Mouse (Mus musculus): ENCODE data around the gene Tekt3. TPM values are rescaled to one million over a fixed set of nuclear protein-coding genes. Genes with fewer than 3 reads are reported as not detected.

Gene Tekt3
- polyA plus RNA-seq, 1 experiment, result not detected

DNA sequence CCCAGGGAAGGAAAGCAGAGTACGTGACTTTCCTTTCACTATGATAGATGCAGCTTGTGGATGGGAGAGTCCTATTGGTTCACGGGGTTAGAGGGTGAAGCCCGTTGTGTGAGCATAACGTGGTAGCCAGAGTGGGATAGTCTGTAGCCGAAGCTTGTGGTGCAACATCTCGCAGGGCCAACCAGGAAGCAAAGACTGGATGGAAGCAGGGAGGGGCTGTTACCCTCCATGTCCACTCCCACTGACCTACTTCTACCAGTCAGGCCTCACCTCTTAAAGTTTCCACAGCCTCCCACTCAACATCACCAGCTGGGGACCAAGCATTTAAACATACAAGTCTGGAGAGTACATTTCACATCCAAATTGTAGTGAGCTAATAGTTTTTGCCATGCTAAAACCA is 31.7 kb upstream of the Tekt3 start:
- no peaks in the 10 kb centered on the region for H3K79me3 ChIP-seq (ENCODE audit: low read depth)
- H3ac ChIP-seq (ENCODE audit: control insufficient read depth, insufficient read length, low read depth), result no peak overlapping the region
- H3K4me3 ChIP-seq (ENCODE audit: insufficient read depth, poor library complexity, severe bottlenecking), result no peak overlapping the region
- H3K36me3 ChIP-seq (ENCODE audit: control insufficient read depth, insufficient read depth), result no peaks in the 10 kb centered on the region
- H3K79me2 ChIP-seq (ENCODE audit: control insufficient read depth, insufficient read depth), result no peaks in the 10 kb centered on the region
- H3K27me3 ChIP-seq (ENCODE audit: control insufficient read depth, insufficient read depth, insufficient read length), result no peaks in the 10 kb centered on the region
- TF ChIP-seq MYOD1 (IDR thresholded peaks at IDR 0.05; ENCODE audit: control insufficient read depth, insufficient read length, low read depth), result no peak
- TF ChIP-seq CEBPB (IDR thresholded peaks at IDR 0.05; ENCODE audit: low read depth), result no peak
- no peak for TF ChIP-seq CTCF (IDR thresholded peaks at IDR 0.05; ENCODE audit: control insufficient read depth, insufficient read depth, insufficient read length)
- no peak for TF ChIP-seq MAX (IDR thresholded peaks at IDR 0.05)
- no peak for TF ChIP-seq USF1 (IDR thresholded peaks at IDR 0.05; ENCODE audit: low read depth)
- TF ChIP-seq MYOG (IDR thresholded peaks at IDR 0.05; ENCODE audit: control insufficient read depth, extremely low read depth, insufficient read length), result no peak

GRCm38 (mm10) chr11:63035420-63036211 is 25.8 kb upstream of the Tekt3 start:
- TF ChIP-seq CTCF (IDR thresholded peaks at IDR 0.05; ENCODE audit: control insufficient read depth, insufficient read depth, insufficient read length), result no peak
- no peak for TF ChIP-seq FOSL1 (IDR thresholded peaks at IDR 0.05; ENCODE audit: insufficient read depth, low read length, poor library complexity, severe bottlenecking)
- no peak for TF ChIP-seq MYOG (IDR thresholded peaks at IDR 0.05; ENCODE audit: control insufficient read depth, extremely low read depth, insufficient read length)
- TF ChIP-seq CEBPB (IDR thresholded peaks at IDR 0.05; ENCODE audit: low read depth), result no peak
- TF ChIP-seq MAX (IDR thresholded peaks at IDR 0.05), result no peak
- TF ChIP-seq USF1 (IDR thresholded peaks at IDR 0.05; ENCODE audit: low read depth), result no peak
- TF ChIP-seq MYOD1 (IDR thresholded peaks at IDR 0.05; ENCODE audit: control insufficient read depth, insufficient read length, low read depth), result no peak
- no peaks in the 10 kb centered on the region for H3K79me3 ChIP-seq (ENCODE audit: low read depth)
- no peaks in the 10 kb centered on the region for H3K27me3 ChIP-seq (ENCODE audit: control insufficient read depth, insufficient read depth, insufficient read length)
- no peak overlapping the region for H3ac ChIP-seq (ENCODE audit: control insufficient read depth, insufficient read length, low read depth)
- H3K4me3 ChIP-seq (ENCODE audit: insufficient read depth, poor library complexity, severe bottlenecking), result no peak overlapping the region
- H3K79me2 ChIP-seq (ENCODE audit: control insufficient read depth, insufficient read depth), result no peaks in the 10 kb centered on the region
- H3K36me3 ChIP-seq (ENCODE audit: control insufficient read depth, insufficient read depth), result no peaks in the 10 kb centered on the region

DNA sequence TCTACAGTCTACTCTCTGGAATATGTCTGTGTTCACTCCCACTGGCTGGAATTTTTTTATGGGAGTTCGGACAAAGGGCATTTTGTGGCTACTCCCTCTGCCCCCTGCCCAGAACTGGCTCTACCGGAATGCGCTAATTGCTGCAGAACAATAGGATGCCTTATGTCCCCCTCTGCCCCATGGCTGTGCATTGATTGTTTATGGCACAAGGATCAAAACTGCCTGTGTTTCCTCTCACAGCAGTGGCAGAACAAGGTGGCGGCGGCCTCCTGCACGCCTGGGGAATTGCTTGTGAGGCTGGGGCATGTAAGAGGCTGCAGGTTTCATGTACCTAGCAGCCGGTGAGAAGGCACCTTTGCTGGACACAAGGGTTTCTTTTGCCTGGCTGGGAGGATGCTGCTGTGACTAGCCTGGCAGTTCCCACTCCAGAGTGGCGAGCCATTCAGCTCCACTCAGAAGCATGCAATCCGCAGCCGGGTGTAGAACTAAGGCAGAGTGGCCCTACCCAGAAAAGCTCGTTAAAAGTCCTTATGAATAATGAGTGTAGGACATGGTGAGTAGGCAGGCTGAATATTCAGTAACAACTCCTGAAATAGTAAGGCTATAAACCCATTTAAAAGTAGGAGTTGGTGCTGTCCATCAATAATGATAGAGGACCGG is 21.3 kb upstream of the Tekt3 start:
- no peaks in the 10 kb centered on the region for H3K79me3 ChIP-seq (ENCODE audit: low read depth)
- no peaks in the 10 kb centered on the region for H3K36me3 ChIP-seq (ENCODE audit: control insufficient read depth, insufficient read depth)
- H3ac ChIP-seq (ENCODE audit: control insufficient read depth, insufficient read length, low read depth), result no peak overlapping the region
- H3K4me3 ChIP-seq (ENCODE audit: insufficient read depth, poor library complexity, severe bottlenecking), result no peak overlapping the region
- H3K79me2 ChIP-seq (ENCODE audit: control insufficient read depth, insufficient read depth), result no peaks in the 10 kb centered on the region
- H3K27me3 ChIP-seq (ENCODE audit: control insufficient read depth, insufficient read depth, insufficient read length), result no peaks in the 10 kb centered on the region
- TF ChIP-seq USF1 (IDR thresholded peaks at IDR 0.05; ENCODE audit: low read depth) (no peak), FOSL1 (IDR thresholded peaks at IDR 0.05; ENCODE audit: insufficient read depth, low read length, poor library complexity, severe bottlenecking) (no peak), CEBPB (IDR thresholded peaks at IDR 0.05; ENCODE audit: low read depth) (no peak), MYOG (IDR thresholded peaks at IDR 0.05; ENCODE audit: control insufficient read depth, extremely low read depth, insufficient read length) (no peak), MYOD1 (IDR thresholded peaks at IDR 0.05; ENCODE audit: control insufficient read depth, insufficient read length, low read depth) (no peak), CTCF (IDR thresholded peaks at IDR 0.05; ENCODE audit: control insufficient read depth, insufficient read depth, insufficient read length) (no peak), MAX (IDR thresholded peaks at IDR 0.05) (no peak)

- H3ac ChIP-seq (ENCODE audit: control insufficient read depth, insufficient read length, low read depth), result no peak overlapping the region
- no peaks in the 10 kb centered on the region for H3K36me3 ChIP-seq (ENCODE audit: control insufficient read depth, insufficient read depth)
- no peak overlapping the region for H3K4me3 ChIP-seq (ENCODE audit: insufficient read depth, poor library complexity, severe bottlenecking)
- H3K79me3 ChIP-seq (ENCODE audit: low read depth), result no peaks in the 10 kb centered on the region
- no peaks in the 10 kb centered on the region for H3K27me3 ChIP-seq (ENCODE audit: control insufficient read depth, insufficient read depth, insufficient read length)
- TF ChIP-seq MYOD1 (IDR thresholded peaks at IDR 0.05; ENCODE audit: control insufficient read depth, insufficient read length, low read depth) (no peak), CTCF (IDR thresholded peaks at IDR 0.05; ENCODE audit: control insufficient read depth, insufficient read depth, insufficient read length) (no peak), FOSL1 (IDR thresholded peaks at IDR 0.05; ENCODE audit: insufficient read depth, low read length, poor library complexity, severe bottlenecking) (no peak), CEBPB (IDR thresholded peaks at IDR 0.05; ENCODE audit: low read depth) (no peak), MYOG (IDR thresholded peaks at IDR 0.05; ENCODE audit: control insufficient read depth, extremely low read depth, insufficient read length) (no peak), USF1 (IDR thresholded peaks at IDR 0.05; ENCODE audit: low read depth) (no peak), MAX (IDR thresholded peaks at IDR 0.05) (no peak)
- H3K79me2 ChIP-seq (ENCODE audit: control insufficient read depth, insufficient read depth), result no peaks in the 10 kb centered on the region
Measured at GRCm38 (mm10) chr11:63045771-63046170, 15.7 kb upstream of the Tekt3 start.

GRCm38 (mm10) chr11:63046380-63046779 is 15.1 kb upstream of the Tekt3 start:
- Histone ChIP-seq H3K27me3 (ENCODE audit: control insufficient read depth, insufficient read depth, insufficient read length) (no peaks in the 10 kb centered on the region), H3K79me3 (ENCODE audit: low read depth) (no peaks in the 10 kb centered on the region), H3K4me3 (ENCODE audit: insufficient read depth, poor library complexity, severe bottlenecking) (no peak overlapping the region), H3K36me3 (ENCODE audit: control insufficient read depth, insufficient read depth) (no peaks in the 10 kb centered on the region), H3K79me2 (ENCODE audit: control insufficient read depth, insufficient read depth) (no peaks in the 10 kb centered on the region), H3ac (ENCODE audit: control insufficient read depth, insufficient read length, low read depth) (no peak overlapping the region)
- TF ChIP-seq USF1 (IDR thresholded peaks at IDR 0.05; ENCODE audit: low read depth), result no peak
- TF ChIP-seq FOSL1 (IDR thresholded peaks at IDR 0.05; ENCODE audit: insufficient read depth, low read length, poor library complexity, severe bottlenecking), result no peak
- TF ChIP-seq CTCF (IDR thresholded peaks at IDR 0.05; ENCODE audit: control insufficient read depth, insufficient read depth, insufficient read length), result no peak
- no peak for TF ChIP-seq MAX (IDR thresholded peaks at IDR 0.05)
- no peak for TF ChIP-seq MYOG (IDR thresholded peaks at IDR 0.05; ENCODE audit: control insufficient read depth, extremely low read depth, insufficient read length)

All from C2C12 (cell line).